Mouse (Mus musculus) CH12.LX (cell line): Measurements from ENCODE around the gene BC016579.

Source experiments
- CTCF ChIP-seq, 2 experiments: IDR thresholded peaks in 1 of 2; conservative IDR thresholded peaks in 1 of 2; 2 replicates each; pipeline ENCODE4 v1.5.1; 2011 to 2012; ENCODE audit warnings: low read depth in 2 of 2, low read length in 2 of 2, improper control_type of control experiment in 1 of 2, inconsistent platforms in 1 of 2, mild to moderate bottlenecking in 1 of 2, moderate library complexity in 1 of 2
- HCFC1 ChIP-seq: IDR thresholded peaks from 2 replicates; pipeline ENCODE4 v1.6.1; 2012; ENCODE audit warnings: low read depth, mild to moderate bottlenecking, inconsistent platforms, low read length, improper control_type of control experiment
- MEF2A ChIP-seq: IDR thresholded peaks from 2 replicates; pipeline ENCODE4 v1.6.1; 2014; ENCODE audit warnings: low read depth, mild to moderate bottlenecking, inconsistent platforms, low read length, improper control_type of control experiment, borderline replicate concordance
- NRF1 ChIP-seq: IDR thresholded peaks from 2 replicates; pipeline ENCODE4 v1.6.1; 2014; ENCODE audit warnings: low read depth, mild to moderate bottlenecking, inconsistent platforms, low read length, improper control_type of control experiment, moderate library complexity
- USF2 ChIP-seq: conservative IDR thresholded peaks from 2 replicates; pipeline ENCODE4 v1.6.1; 2011; ENCODE audit warnings: low read depth, low read length, improper control_type of control experiment
- ZNF384 ChIP-seq: IDR thresholded peaks from 2 replicates; pipeline ENCODE4 v1.6.1; 2012; ENCODE audit warnings: low read depth, low read length, improper control_type of control experiment, inconsistent platforms

- TF ChIP-seq HCFC1 = no peak
- no peak for TF ChIP-seq ZNF384
- no peak for TF ChIP-seq CTCF (conservative IDR thresholded peaks at IDR 0.05 in 1 of 2, IDR thresholded peaks at IDR 0.05 in 1 of 2; ENCODE audit: low read depth in 2 of 2, low read length in 2 of 2)
- no peak for TF ChIP-seq MEF2A
- TF ChIP-seq NRF1 = no peak
- TF ChIP-seq USF2 = no peak
Measured at GRCm38 (mm10) chr16:45619751-45620375, 34.0 kb downstream of the BC016579 start.
